In genomic region chr15:80795076-80795475, GRCm38 (mm10) we compare ENCODE assay signal across 18 mouse cellular contexts.
"Had no signal": no experiment of that assay in that cellular context is flagged by ENCODE, and none has a peak within 500 bp of the region (broad histone marks: within the 10 kb centered on the region; RNA-seq: fewer than 3 reads in every experiment).

No protein-coding gene starts in this region.

- H3K27ac ChIP-seq: midbrain, embryonic 10.5 days; midbrain, embryonic 12.5 days; neural tube, embryonic 13.5 days; neural tube, embryonic 15.5 days had no signal

- H3K9me3 ChIP-seq: midbrain, embryonic 10.5 days; midbrain, embryonic 12.5 days; neural tube, embryonic 13.5 days; neural tube, embryonic 15.5 days had no signal

- H3K4me3 ChIP-seq: midbrain, embryonic 10.5 days; midbrain, embryonic 12.5 days; myocyte; neural tube, embryonic 13.5 days; neural tube, embryonic 15.5 days had no signal

- DNase-seq: lung, embryonic 14.5 days; lung, postnatal 10 days; lung, postnatal 4 days; midbrain, embryonic 14.5 days; retina, postnatal 1 day; right cerebral cortex, adult 18-20 months; right cerebral cortex, postnatal 25 days; right cerebral cortex, postnatal 4 days; spleen, adult 18-20 months; thymus, adult 18-20 months; thymus, postnatal 14 days; thymus, postnatal 36 days had no signal

- H3K9ac ChIP-seq: lung, embryonic 14.5 days; midbrain, embryonic 12.5 days; neural tube, embryonic 13.5 days; neural tube, embryonic 15.5 days had no signal

- H3K36me3 ChIP-seq: midbrain, embryonic 10.5 days; midbrain, embryonic 12.5 days; neural tube, embryonic 13.5 days; neural tube, embryonic 15.5 days had no signal

- H3K27me3 ChIP-seq: midbrain, embryonic 12.5 days; neural tube, embryonic 13.5 days; neural tube, embryonic 15.5 days had no signal

- H3K4me2 ChIP-seq: lung, embryonic 14.5 days; midbrain, embryonic 12.5 days; neural tube, embryonic 13.5 days; neural tube, embryonic 15.5 days had no signal

- ATAC-seq: midbrain, embryonic 16.5 days had no signal
